Mouse (Mus musculus) stomach, postnatal 0 days (tissue): ENCODE results near the gene Fam107b.

Experiments used
- CTCF ChIP-seq: IDR thresholded peaks from 2 replicates; pipeline ENCODE4 v1.5.1; 2016; ENCODE audit warnings: antibody characterized with exemption, low read depth, mild to moderate bottlenecking, moderate library complexity
- EP300 ChIP-seq: optimal IDR thresholded peaks from 2 replicates; pipeline ENCODE3; 2016; ENCODE audit warnings: antibody characterized with exemption

- no peak for TF ChIP-seq CTCF
- TF ChIP-seq EP300 = no peak
Observed at GRCm38 (mm10) chr2:3541307-3542079, 28.8 kb upstream of the Fam107b start.
